Mouse (Mus musculus) heart, adult 2 months (tissue): ENCODE data around the gene Phospho1.

ENCODE experiments used
- EP300 ChIP-seq: fragments of 200-500 bp; IDR thresholded peaks from 2 replicates; pipeline ENCODE4 v1.6.1; 2011; ENCODE audit warnings: low read depth, low read length, control low read depth; ENCODE audit not compliant: insufficient read depth
- POLR2A ChIP-seq: fragments of 200-500 bp; IDR thresholded peaks from 2 replicates; pipeline ENCODE4 v1.6.1; 2011; ENCODE audit warnings: mild to moderate bottlenecking, low read depth, low read length, control low read depth; ENCODE audit not compliant: insufficient read depth

- TF ChIP-seq POLR2A (no peak), EP300 (no peak)
Measured at GRCm38 (mm10) chr11:95861397-95861796, 37.1 kb downstream of the Phospho1 start.
